Mouse (Mus musculus): ENCODE results near the gene Pmf1. TPM values are rescaled to one million over a fixed set of nuclear protein-coding genes. Genes with fewer than 3 reads are reported as not detected.

The Pmf1 gene
- 30.6 and 34.4 TPM in 2 replicates for polyA plus RNA-seq (2015; fragmentation: Nextera tagmentation; extraction: Ambion mirVana)

DNA sequence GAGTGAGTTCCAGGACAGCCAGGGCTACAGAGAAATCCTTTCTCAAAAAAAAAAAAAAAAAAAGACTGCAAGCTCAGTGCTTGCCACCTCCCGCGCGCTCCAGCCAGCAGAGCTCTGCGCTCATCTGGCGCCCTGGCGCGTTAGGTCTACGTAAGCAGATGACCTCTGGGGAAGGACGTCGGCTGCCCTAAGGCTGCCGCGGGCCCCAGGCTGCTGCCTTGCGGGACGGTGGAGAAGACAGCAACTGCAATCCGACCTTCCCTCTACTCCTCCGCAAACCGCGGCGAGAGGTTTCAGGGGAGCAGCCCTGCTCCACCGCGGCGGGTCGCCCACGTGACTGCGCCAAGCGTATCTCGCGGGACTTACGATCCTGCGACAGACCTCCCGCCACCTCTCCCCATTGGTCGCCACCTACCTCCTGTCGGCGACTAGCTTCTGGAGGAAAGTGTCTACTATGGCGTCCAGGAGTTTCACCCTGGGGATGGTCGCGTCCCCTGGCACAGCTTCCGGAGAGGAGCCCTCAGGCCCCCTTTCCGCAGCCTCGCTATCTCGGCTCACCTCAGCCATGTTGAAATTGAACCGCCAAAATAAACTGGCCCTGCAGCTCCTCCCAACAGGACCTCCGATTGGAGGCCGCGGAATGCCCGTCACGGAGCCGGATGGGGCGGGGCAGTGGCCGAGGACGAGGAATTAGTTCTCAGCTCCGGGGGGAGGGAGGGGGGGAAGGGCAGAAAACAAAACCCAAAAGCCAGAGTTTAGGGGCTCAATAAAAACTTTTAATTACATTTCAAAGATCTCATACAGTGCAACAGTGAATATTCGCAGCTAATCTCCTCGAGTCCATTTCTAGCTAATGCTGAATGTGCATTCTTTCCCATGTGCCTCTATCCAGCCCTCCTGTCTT lies at the start of gene Pmf1:
TSS of gene Pmf1 (minus strand) at position 591 of the 904 bp plus-strand sequence.
- H3K9me3 ChIP-seq (ENCODE audit: control insufficient read depth, low read length) = no peaks in the 10 kb centered on the region
- peak within 1 kb of the TSS; percentile 79 for H3K9ac ChIP-seq (ENCODE audit: low read depth, low read length)
- H3K4me2 ChIP-seq (ENCODE audit: low read length) = peak within 1 kb of the TSS; percentile 81
- peak within 1 kb of the TSS; percentile 64 for H3K4me3 ChIP-seq (ENCODE audit: low read length)
- peaks cover 14% of the 10 kb centered on the region; the same call in 1 of the 2 replicates for H3K36me3 ChIP-seq (ENCODE audit: control insufficient read depth, insufficient read depth, low read length)
- peak within 1 kb of the TSS; percentile 84 for H3K27ac ChIP-seq (ENCODE audit: low read depth, low read length)
- WGBS = under 1% methylated on average over 54 of the region's 54 CpGs
- H3K4me1 ChIP-seq (ENCODE audit: control insufficient read depth, insufficient read depth, low read depth, low read length) = peaks cover 11% of the 10 kb centered on the region
- peak; percentile 92 for ATAC-seq
- no peaks in the 10 kb centered on the region for H3K27me3 ChIP-seq (replicated peaks; ENCODE audit: control insufficient read depth, insufficient read depth, low read length)

- Histone ChIP-seq H3K36me3 (ENCODE audit: control insufficient read depth, insufficient read depth, low read length) (peaks cover 3% of the 10 kb centered on the region; the same call in 1 of the 2 replicates), H3K27ac (ENCODE audit: low read depth, low read length) (peak overlapping the region; percentile 77), H3K4me1 (ENCODE audit: control insufficient read depth, insufficient read depth, low read depth, low read length) (peaks cover 18% of the 10 kb centered on the region), H3K9me3 (ENCODE audit: control insufficient read depth, low read length) (no peaks in the 10 kb centered on the region), H3K4me3 (ENCODE audit: low read length) (peak overlapping the region; percentile 52), H3K9ac (ENCODE audit: low read depth, low read length) (peak overlapping the region; percentile 73), H3K27me3 (replicated peaks; ENCODE audit: control insufficient read depth, insufficient read depth, low read length) (no peaks in the 10 kb centered on the region), H3K4me2 (ENCODE audit: low read length) (peak overlapping the region; percentile 79)
- peak; percentile 84 for ATAC-seq
- WGBS = under 1% methylated on average over 14 of the region's 14 CpGs
Measured at GRCm38 (mm10) chr3:88458778-88459219, 48.7 kb upstream of the Pmf1 start.

GRCm38 (mm10) chr3:88456746-88457532 lies 46.8 kb upstream of the Pmf1 start:
- Histone ChIP-seq H3K9ac (ENCODE audit: low read depth, low read length) (peak overlapping the region; percentile 67), H3K9me3 (ENCODE audit: control insufficient read depth, low read length) (no peaks in the 10 kb centered on the region), H3K27me3 (replicated peaks; ENCODE audit: control insufficient read depth, insufficient read depth, low read length) (no peaks in the 10 kb centered on the region), H3K4me3 (ENCODE audit: low read length) (peak overlapping the region; percentile 52), H3K27ac (ENCODE audit: low read depth, low read length) (peak overlapping the region; percentile 24; the same call in 1 of the 2 replicates), H3K4me1 (ENCODE audit: control insufficient read depth, insufficient read depth, low read depth, low read length) (peaks cover 18% of the 10 kb centered on the region), H3K4me2 (ENCODE audit: low read length) (peak overlapping the region; percentile 79), H3K36me3 (ENCODE audit: control insufficient read depth, insufficient read depth, low read length) (peaks cover 3% of the 10 kb centered on the region; the same call in 1 of the 2 replicates)
- ATAC-seq = no peak
- WGBS = 67% methylated on average over 7 of the region's 7 CpGs

DNA sequence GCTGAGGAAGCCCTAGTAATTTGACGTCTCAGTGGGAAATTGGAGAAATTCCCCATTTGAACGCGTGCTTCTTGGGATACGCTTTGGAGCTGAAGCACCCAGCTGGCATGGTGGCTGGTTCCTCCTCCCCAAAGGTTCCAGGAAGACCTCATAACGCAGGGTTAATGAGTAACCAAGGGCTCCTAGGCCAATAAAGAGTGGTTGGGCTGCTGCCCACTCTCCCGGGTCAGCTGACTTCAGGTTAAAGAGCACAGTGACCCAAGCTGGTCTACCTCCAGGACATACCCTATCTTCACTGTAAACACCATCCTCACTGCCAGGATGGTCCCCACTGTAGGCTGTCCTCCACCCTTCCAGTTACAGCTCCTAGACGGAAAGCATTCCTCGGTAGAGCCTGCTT lies 46.2 kb upstream of the Pmf1 start:
- Histone ChIP-seq H3K9ac (ENCODE audit: low read depth, low read length) (no peak overlapping the region), H3K4me2 (ENCODE audit: low read length) (no peak overlapping the region; the same call in 1 of the 2 replicates), H3K27me3 (replicated peaks; ENCODE audit: control insufficient read depth, insufficient read depth, low read length) (no peaks in the 10 kb centered on the region), H3K4me1 (ENCODE audit: control insufficient read depth, insufficient read depth, low read depth, low read length) (peaks cover 18% of the 10 kb centered on the region), H3K27ac (ENCODE audit: low read depth, low read length) (no peak overlapping the region), H3K36me3 (ENCODE audit: control insufficient read depth, insufficient read depth, low read length) (peaks cover 3% of the 10 kb centered on the region; the same call in 1 of the 2 replicates), H3K9me3 (ENCODE audit: control insufficient read depth, low read length) (no peaks in the 10 kb centered on the region), H3K4me3 (ENCODE audit: low read length) (no peak overlapping the region)
- WGBS = 84% methylated on average over 8 of the region's 8 CpGs
- ATAC-seq = no peak

- Histone ChIP-seq H3K4me3 (ENCODE audit: low read length) (no peak overlapping the region), H3K4me1 (ENCODE audit: control insufficient read depth, insufficient read depth, low read depth, low read length) (peaks cover 18% of the 10 kb centered on the region), H3K9ac (ENCODE audit: low read depth, low read length) (no peak overlapping the region), H3K36me3 (ENCODE audit: control insufficient read depth, insufficient read depth, low read length) (peaks cover 3% of the 10 kb centered on the region; the same call in 1 of the 2 replicates), H3K9me3 (ENCODE audit: control insufficient read depth, low read length) (no peaks in the 10 kb centered on the region), H3K27me3 (replicated peaks; ENCODE audit: control insufficient read depth, insufficient read depth, low read length) (no peaks in the 10 kb centered on the region), H3K4me2 (ENCODE audit: low read length) (no peak overlapping the region), H3K27ac (ENCODE audit: low read depth, low read length) (no peak overlapping the region)
- 78% methylated on average over 18 of the region's 18 CpGs for WGBS
- no peak for ATAC-seq
Measured at GRCm38 (mm10) chr3:88455588-88456264, 45.6 kb upstream of the Pmf1 start.

GRCm38 (mm10) chr3:88454762-88455587 lies 44.8 kb upstream of the Pmf1 start:
- Histone ChIP-seq H3K9ac (ENCODE audit: low read depth, low read length) (no peak overlapping the region), H3K27me3 (replicated peaks; ENCODE audit: control insufficient read depth, insufficient read depth, low read length) (no peaks in the 10 kb centered on the region), H3K4me3 (ENCODE audit: low read length) (no peak overlapping the region), H3K4me2 (ENCODE audit: low read length) (no peak overlapping the region), H3K9me3 (ENCODE audit: control insufficient read depth, low read length) (no peaks in the 10 kb centered on the region), H3K36me3 (ENCODE audit: control insufficient read depth, insufficient read depth, low read length) (peaks cover 6% of the 10 kb centered on the region; the same call in 1 of the 2 replicates), H3K4me1 (ENCODE audit: control insufficient read depth, insufficient read depth, low read depth, low read length) (peaks cover 18% of the 10 kb centered on the region), H3K27ac (ENCODE audit: low read depth, low read length) (no peak overlapping the region)
- 58% methylated on average over 9 of the region's 9 CpGs for WGBS
- ATAC-seq = no peak

DNA sequence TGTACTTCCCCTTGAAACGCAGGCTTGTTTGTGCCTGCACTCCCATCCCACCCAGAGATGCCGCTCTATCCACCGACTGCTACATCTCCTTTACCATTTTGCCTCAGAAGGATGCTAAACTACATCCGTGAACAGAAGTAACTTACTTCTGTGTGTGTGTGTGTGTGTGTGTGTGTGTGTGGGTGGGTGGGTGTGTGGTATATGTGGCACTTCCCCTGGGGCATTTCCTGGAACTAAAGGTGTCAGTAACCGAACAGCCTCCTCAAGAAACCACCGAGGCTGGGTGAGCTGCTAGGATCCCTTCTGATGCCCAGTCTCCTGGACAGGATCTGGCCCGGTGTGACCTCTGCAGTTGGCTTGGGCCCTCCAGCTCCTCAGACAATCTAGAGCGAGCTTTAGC lies 43.9 kb upstream of the Pmf1 start:
- 79% methylated on average over 8 of the region's 8 CpGs for WGBS
- no peak overlapping the region for H3K4me3 ChIP-seq (ENCODE audit: low read length)

DNA sequence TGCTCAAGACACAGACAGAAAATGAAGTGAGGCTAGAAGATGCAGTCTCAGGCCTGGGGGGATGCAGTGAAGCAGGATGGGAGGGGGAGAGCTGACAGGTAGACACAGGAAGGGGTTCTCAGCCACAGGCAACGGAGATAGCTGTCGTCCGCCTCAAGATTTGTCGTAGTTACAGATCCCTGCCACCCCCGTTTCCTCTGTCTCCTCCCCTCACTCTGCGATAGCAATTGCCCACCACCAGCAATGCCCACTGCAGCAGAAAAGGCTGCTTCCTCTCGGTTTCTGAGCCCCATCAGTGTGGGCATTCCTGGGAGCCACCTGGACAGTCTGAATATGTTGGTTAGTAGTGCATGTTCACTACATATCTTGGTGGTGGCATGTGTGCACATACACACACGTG lies 43.2 kb upstream of the Pmf1 start:
- no peak overlapping the region for H3K4me3 ChIP-seq (ENCODE audit: low read length)
- peaks cover 8% of the 10 kb centered on the region; the same call in 1 of the 2 replicates for H3K36me3 ChIP-seq (ENCODE audit: control insufficient read depth, insufficient read depth, low read length)
- ATAC-seq = no peak

More for the DNA sequence above, 43.9 kb upstream of the Pmf1 start:
- H3K4me1 ChIP-seq (ENCODE audit: control insufficient read depth, insufficient read depth, low read depth, low read length) = peaks cover 18% of the 10 kb centered on the region
- H3K27me3 ChIP-seq (replicated peaks; ENCODE audit: control insufficient read depth, insufficient read depth, low read length) = no peaks in the 10 kb centered on the region
- H3K4me2 ChIP-seq (ENCODE audit: low read length) = no peak overlapping the region
- no peak overlapping the region for H3K9ac ChIP-seq (ENCODE audit: low read depth, low read length)
- ATAC-seq = no peak
- no peak overlapping the region for H3K27ac ChIP-seq (ENCODE audit: low read depth, low read length)
- no peaks in the 10 kb centered on the region for H3K9me3 ChIP-seq (ENCODE audit: control insufficient read depth, low read length)
- peaks cover 6% of the 10 kb centered on the region; the same call in 1 of the 2 replicates for H3K36me3 ChIP-seq (ENCODE audit: control insufficient read depth, insufficient read depth, low read length)

More for the DNA sequence above, 43.2 kb upstream of the Pmf1 start:
- Histone ChIP-seq H3K27ac (ENCODE audit: low read depth, low read length) (no peak overlapping the region), H3K9ac (ENCODE audit: low read depth, low read length) (no peak overlapping the region), H3K27me3 (replicated peaks; ENCODE audit: control insufficient read depth, insufficient read depth, low read length) (no peaks in the 10 kb centered on the region), H3K9me3 (ENCODE audit: control insufficient read depth, low read length) (no peaks in the 10 kb centered on the region), H3K4me2 (ENCODE audit: low read length) (no peak overlapping the region), H3K4me1 (ENCODE audit: control insufficient read depth, insufficient read depth, low read depth, low read length) (peaks cover 17% of the 10 kb centered on the region)
- WGBS = 63% methylated on average over 8 of the region's 8 CpGs
